Comparison of ENCODE assay signal across 8 mouse cellular contexts in the genomic region with DNA sequence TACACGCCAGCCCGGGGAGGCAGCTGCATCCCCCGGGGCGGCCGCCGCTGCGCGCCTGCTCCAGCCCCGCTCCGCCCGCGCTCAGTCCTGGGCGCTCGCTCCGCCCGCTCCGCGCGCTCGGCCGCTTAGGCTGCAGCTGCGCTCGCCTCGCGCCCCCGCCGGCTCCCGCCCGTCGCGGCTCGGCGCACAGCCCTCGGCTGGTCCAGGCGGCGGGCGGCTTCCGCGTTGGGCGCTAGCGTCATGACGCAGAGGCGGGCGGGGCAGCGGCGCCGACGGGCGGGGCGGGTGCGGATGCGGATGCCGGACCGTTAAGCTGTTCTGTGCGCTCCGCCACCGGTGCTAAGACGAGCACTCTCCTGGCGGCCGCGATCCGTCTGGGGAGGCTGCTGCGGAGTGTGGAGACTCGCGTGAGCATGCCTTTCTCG. TPM values are rescaled to one million over a fixed set of nuclear protein-coding genes. Genes with fewer than 3 reads are reported as not detected.
DNase-seq lines count a peak whose midpoint lies in the region; ATAC-seq and TF ChIP-seq lines count a peak whose summit lies in the region.

Gene Pip4k2a, minus strand, starts transcription at position 73 of the 425 bp plus-strand sequence.
Gene 4930426L09Rik, plus strand, starts transcription at position 290 of the 425 bp plus-strand sequence.

- H3K4me2 ChIP-seq in kidney, embryonic 15.5 days: peak within 1 kb of the TSS; percentile 68
- peak within 1 kb of the TSS; percentile 93 for H3K4me2 ChIP-seq in limb, embryonic 15.5 days
- H3K4me2 ChIP-seq in midbrain, postnatal 0 days (ENCODE audit: low read depth, low read length, poor library complexity, severe bottlenecking): peak within 1 kb of the TSS; percentile 95

- H3K27ac ChIP-seq in embryonic fibroblast, embryonic 13.5 days (ENCODE audit: insufficient read depth, low read length): peak within 1 kb of the TSS; percentile 79
- peak within 1 kb of the TSS; percentile 95 for H3K27ac ChIP-seq in heart, embryonic 10.5 days
- H3K27ac ChIP-seq in kidney, embryonic 15.5 days: peak within 1 kb of the TSS; percentile 93
- H3K27ac ChIP-seq in limb, embryonic 15.5 days: peak within 1 kb of the TSS; percentile 89
- H3K27ac ChIP-seq in midbrain, postnatal 0 days (ENCODE audit: low read depth, low read length): peak within 1 kb of the TSS; percentile 65

- DNase-seq in B cell, adult 2 months: peak; percentile 96
- peak; percentile 96 for DNase-seq in brain, adult 2 months (ENCODE audit: low read depth, low spot score)
- DNase-seq in heart, embryonic 10.5 days (ENCODE audit: low spot score): peak; percentile 93
- peak; percentile 89 for DNase-seq in midbrain, postnatal 0 days (ENCODE audit: low spot score)
- peak; percentile 94 to 96 for DNase-seq in spleen, postnatal 10 days (ENCODE audit: low spot score in 2 of 2)

- under 1% methylated on average over 66 of the region's 66 CpGs for WGBS in heart, embryonic 10.5 days
- WGBS in kidney, embryonic 15.5 days: under 1% methylated on average over 65 of the region's 66 CpGs
- under 1% methylated on average over 66 of the region's 66 CpGs for WGBS in limb, embryonic 15.5 days
- WGBS in midbrain, postnatal 0 days: under 1% methylated on average over 57 of the region's 66 CpGs

- TF ChIP-seq POLR2A in embryonic fibroblast, embryonic 13.5 days (IDR thresholded peaks at IDR 0.05; ENCODE audit: low read depth, low read length): peak; percentile 94

- peak; percentile 99 for ATAC-seq in kidney, embryonic 15.5 days (replicated peaks; ENCODE audit: low FRiP score)
- peak; percentile 95 for ATAC-seq in limb, embryonic 15.5 days (ENCODE audit: insufficient number of reproducible peaks, low FRiP score, low TSS enrichment, low read depth)
- peak; percentile 97 for ATAC-seq in midbrain, postnatal 0 days (ENCODE audit: low FRiP score)

- TF ChIP-seq CTCF in embryonic fibroblast, embryonic 13.5 days (IDR thresholded peaks at IDR 0.05; ENCODE audit: borderline replicate concordance, insufficient read depth, low read length): no peak
- peak; percentile 14; the same call in 1 of the 2 replicates for TF ChIP-seq CTCF in midbrain, postnatal 0 days (IDR thresholded peaks at IDR 0.05)

- H3K9me3 ChIP-seq in heart, embryonic 10.5 days: no peaks in the 10 kb centered on the region
- no peaks in the 10 kb centered on the region for H3K9me3 ChIP-seq in kidney, embryonic 15.5 days (replicated peaks)
- H3K9me3 ChIP-seq in limb, embryonic 15.5 days: no peaks in the 10 kb centered on the region
- H3K9me3 ChIP-seq in midbrain, postnatal 0 days (ENCODE audit: low read length): no peaks in the 10 kb centered on the region

- no peaks in the 10 kb centered on the region; the same call in 1 of the 2 replicates for H3K4me1 ChIP-seq in embryonic fibroblast, embryonic 13.5 days (ENCODE audit: control insufficient read depth, insufficient read depth, low read length)
- H3K4me1 ChIP-seq in heart, embryonic 10.5 days: peaks cover 20% of the 10 kb centered on the region
- peaks cover 26% of the 10 kb centered on the region for H3K4me1 ChIP-seq in kidney, embryonic 15.5 days
- peaks cover 10% of the 10 kb centered on the region for H3K4me1 ChIP-seq in limb, embryonic 15.5 days
- no peaks in the 10 kb centered on the region; the same call in 1 of the 2 replicates for H3K4me1 ChIP-seq in midbrain, postnatal 0 days (ENCODE audit: insufficient read depth, low read length)

- H3K27me3 ChIP-seq in heart, embryonic 10.5 days (ENCODE audit: insufficient read depth, poor library complexity, severe bottlenecking): no peaks in the 10 kb centered on the region
- no peaks in the 10 kb centered on the region for H3K27me3 ChIP-seq in kidney, embryonic 15.5 days
- H3K27me3 ChIP-seq in limb, embryonic 15.5 days: no peaks in the 10 kb centered on the region
- H3K27me3 ChIP-seq in midbrain, postnatal 0 days (ENCODE audit: insufficient read depth, low read length): no peaks in the 10 kb centered on the region

- H3K4me3 ChIP-seq in embryonic fibroblast, embryonic 13.5 days (ENCODE audit: insufficient read depth, low read length): peak within 1 kb of the TSS; percentile 93
- H3K4me3 ChIP-seq in heart, embryonic 10.5 days: peak within 1 kb of the TSS; percentile 84
- peak within 1 kb of the TSS; percentile 73 for H3K4me3 ChIP-seq in kidney, embryonic 15.5 days (replicated peaks)
- H3K4me3 ChIP-seq in limb, embryonic 15.5 days: peak within 1 kb of the TSS; percentile 76
- H3K4me3 ChIP-seq in midbrain, postnatal 0 days (ENCODE audit: low read depth, low read length): peak within 1 kb of the TSS; percentile 89

- H3K36me3 ChIP-seq in heart, embryonic 10.5 days: no peaks in the 10 kb centered on the region
- H3K36me3 ChIP-seq in kidney, embryonic 15.5 days: no peaks in the 10 kb centered on the region
- H3K36me3 ChIP-seq in limb, embryonic 15.5 days: no peaks in the 10 kb centered on the region
- H3K36me3 ChIP-seq in midbrain, postnatal 0 days (ENCODE audit: insufficient read depth, low read length): no peaks in the 10 kb centered on the region

- peak within 1 kb of the TSS; percentile 74 for H3K9ac ChIP-seq in kidney, embryonic 15.5 days
- peak within 1 kb of the TSS; percentile 57 for H3K9ac ChIP-seq in limb, embryonic 15.5 days
- peak within 1 kb of the TSS; percentile 75 for H3K9ac ChIP-seq in midbrain, postnatal 0 days (replicated peaks; ENCODE audit: low read length, poor library complexity, severe bottlenecking)

RNA-seq across cellular contexts. Expression of gene Pip4k2a, which starts in this region (rescaled TPM):
- polyA plus RNA-seq in embryonic fibroblast, embryonic 13.5 days (2011; ENCODE audit: insufficient read length, low read depth, missing spikeins): 39.4 and 42.2 TPM in 2 replicates
- polyA plus RNA-seq in heart, embryonic 10.5 days (2016; fragmentation: Nextera tagmentation; extraction: Ambion mirVana): 7.4 and 12.0 TPM in 2 replicates
- polyA plus RNA-seq in kidney, embryonic 15.5 days (2015; fragmentation: Nextera tagmentation; extraction: Ambion mirVana): 13.2 TPM in 2 replicates
- polyA plus RNA-seq in limb, embryonic 15.5 days (2015; fragmentation: Nextera tagmentation; extraction: Ambion mirVana): 8.2 and 10.0 TPM in 2 replicates
- 7.1 and 8.4 TPM in 2 replicates for total RNA-seq in midbrain, postnatal 0 days (2014; rRNA removed)
- 6.8 and 8.1 TPM in 2 replicates for polyA plus RNA-seq in midbrain, postnatal 0 days (2015; fragmentation: Nextera tagmentation; extraction: Ambion mirVana)

RNA-seq across cellular contexts. Expression of gene 4930426L09Rik, which starts in this region (rescaled TPM):
- 5.6 and 5.7 TPM in 2 replicates for polyA plus RNA-seq in embryonic fibroblast, embryonic 13.5 days (2011; ENCODE audit: insufficient read length, low read depth, missing spikeins)
- 0.18 and 0.38 TPM in 2 replicates for polyA plus RNA-seq in heart, embryonic 10.5 days (2016; fragmentation: Nextera tagmentation; extraction: Ambion mirVana)
- 0.27 and 0.33 TPM in 2 replicates for polyA plus RNA-seq in kidney, embryonic 15.5 days (2015; fragmentation: Nextera tagmentation; extraction: Ambion mirVana)
- polyA plus RNA-seq in limb, embryonic 15.5 days (2015; fragmentation: Nextera tagmentation; extraction: Ambion mirVana): 0.16 and 0.29 TPM in 2 replicates
- total RNA-seq in midbrain, postnatal 0 days (2014; rRNA removed): 0.61 and 1.1 TPM in 2 replicates
- polyA plus RNA-seq in midbrain, postnatal 0 days (2015; fragmentation: Nextera tagmentation; extraction: Ambion mirVana): 0.40 and 0.41 TPM in 2 replicates

Comparison
In these comparisons a context has a peak if more than half of its experiments do, and no peak if none do; other contexts are left out.
1. Peak in every context shown above with its lines: DNase-seq, ATAC-seq, H3K4me3 ChIP-seq and H3K27ac ChIP-seq.